Mouse (Mus musculus): Measurements from ENCODE around the gene 4930550C14Rik. TPM values are rescaled to one million over a fixed set of nuclear protein-coding genes. Genes with fewer than 3 reads are reported as not detected.

The 4930550C14Rik gene
- polyA plus RNA-seq (2015; fragmentation: Nextera tagmentation; extraction: Ambion mirVana): 5.6 and 6.6 TPM in 2 replicates

DNA sequence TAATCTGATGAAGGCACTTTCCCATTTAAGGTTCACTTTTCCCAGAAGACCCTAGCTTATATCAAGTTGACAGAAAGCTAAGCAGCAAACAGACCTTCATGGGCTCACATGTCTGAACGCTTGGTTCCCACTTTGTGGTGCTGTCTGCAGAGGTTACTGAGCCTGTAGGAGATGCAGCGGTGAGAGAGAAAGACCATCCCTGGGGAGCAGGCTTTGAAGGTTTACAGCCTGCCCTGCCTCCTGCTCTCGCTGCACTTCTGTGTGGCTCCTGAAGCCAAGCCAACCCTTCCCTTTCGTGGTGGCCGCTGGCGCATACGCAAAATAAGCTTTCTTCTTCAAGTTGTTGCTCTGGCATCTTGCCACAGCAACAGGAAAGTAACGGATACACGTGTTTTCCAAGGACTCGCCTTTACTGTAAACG lies at the start of gene 4930550C14Rik:
Gene 4930550C14Rik (plus strand): TSS at position 35 of the 421 bp plus-strand sequence.

GRCm38 (mm10) chr9:53383951-53384866 lies 17.9 kb upstream of the 4930550C14Rik start, which contains the start of gene Kdelc2:
Kdelc2 (plus strand) TSS chr9:53384025.

Small RNA genes lying within 50 kb of the gene (microRNA-seq; reads per million reads assigned to microRNA genes)
- gene Mir130c (ENCODE audit: borderline replicate concordance, insufficient number of aligned reads): not detected

Other genes with a start within 250 kb of the 4930550C14Rik start
- 12.9 and 21.2 TPM in 2 replicates for gene Ddx10, start 154.3 kb upstream of the 4930550C14Rik start, polyA plus RNA-seq (2015; fragmentation: Nextera tagmentation; extraction: Ambion mirVana)
- 0.24 and 0.46 TPM in 2 replicates for gene Exph5, start 100.7 kb upstream of the 4930550C14Rik start, polyA plus RNA-seq (2015; fragmentation: Nextera tagmentation; extraction: Ambion mirVana)
- 23.4 and 28.0 TPM in 2 replicates for gene Kdelc2, start 18.3 kb upstream of the 4930550C14Rik start, polyA plus RNA-seq (2015; fragmentation: Nextera tagmentation; extraction: Ambion mirVana)
- gene Atm, start 134.4 kb downstream of the 4930550C14Rik start, polyA plus RNA-seq (2015; fragmentation: Nextera tagmentation; extraction: Ambion mirVana): 6.3 and 9.1 TPM in 2 replicates
- 6.0 and 8.4 TPM in 2 replicates for gene Npat, start 134.7 kb downstream of the 4930550C14Rik start, polyA plus RNA-seq (2015; fragmentation: Nextera tagmentation; extraction: Ambion mirVana)
- gene Acat1, start 208.1 kb downstream of the 4930550C14Rik start, polyA plus RNA-seq (2015; fragmentation: Nextera tagmentation; extraction: Ambion mirVana): 168 and 175 TPM in 2 replicates